Mouse (Mus musculus) gastrocnemius, postnatal 14 days (tissue): ENCODE measurements at regions not wholly inside any gene's neighbourhood (a gene's known extent, or its start where the extent isn't known, plus 50 kb on each side); places are given as distances from the start of the nearest gene placed in this dataset.

Source experiments
- DNase-seq: peaks from one replicate; pipeline ENCODE4 v3.0.0; 2021; ENCODE audit warnings: mixed read lengths
- intact Hi-C: fragments of 180-260 bp; cut with DNase I; formaldehyde crosslinking; loops from one replicate; pipeline ENCODE4 v1.15.1; 2025; ENCODE audit warnings: low total_unique reads

- intact Hi-C loops: no loop called here
- DNase-seq: no peak
These were observed 113.2 kb upstream of the Fggy start for GRCm38 (mm10) chr4:95443854-95444811.

DNA sequence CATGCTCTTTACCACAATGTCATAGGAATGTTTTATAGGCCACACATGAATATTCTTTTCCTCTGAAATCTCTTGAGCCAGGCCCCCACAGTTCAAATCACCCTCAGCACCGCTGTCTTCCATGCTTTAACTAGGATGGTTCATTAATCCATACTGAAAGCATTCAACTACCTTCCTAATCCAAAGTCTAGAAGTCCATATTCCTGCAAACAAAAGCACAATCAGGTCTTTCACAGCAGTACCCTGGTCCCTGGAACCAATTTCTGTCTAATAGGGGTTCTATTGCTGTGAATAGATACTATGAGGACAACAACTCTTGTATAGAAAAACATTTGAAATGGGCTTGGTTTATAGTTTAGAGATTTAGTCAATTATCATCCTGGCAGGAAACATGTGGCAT, 107.0 kb upstream of the Fggy start:
- intact Hi-C loops: no loop called here
- no peak for DNase-seq

DNA sequence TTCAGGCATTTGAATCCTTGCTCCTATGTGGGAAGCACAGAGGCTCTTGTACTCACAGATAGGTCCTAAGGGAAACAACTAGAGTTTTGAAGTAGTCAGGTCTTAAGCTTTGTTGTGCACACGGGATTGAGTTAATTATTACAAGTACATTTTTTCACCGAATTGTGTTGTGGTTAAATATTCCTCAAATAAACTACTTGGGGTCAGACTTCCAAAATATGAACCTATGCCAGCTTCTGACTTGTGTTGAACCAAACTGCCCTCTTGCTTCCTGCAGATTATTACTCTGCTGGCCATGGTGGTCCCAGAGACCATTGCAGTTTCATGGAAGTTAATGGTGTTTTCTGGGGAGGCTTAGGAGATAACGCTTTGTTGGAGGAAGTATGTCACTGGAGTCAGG, 105.5 kb upstream of the Fggy start:
- DNase-seq: no peak
- intact Hi-C loops: no loop called here

DNA sequence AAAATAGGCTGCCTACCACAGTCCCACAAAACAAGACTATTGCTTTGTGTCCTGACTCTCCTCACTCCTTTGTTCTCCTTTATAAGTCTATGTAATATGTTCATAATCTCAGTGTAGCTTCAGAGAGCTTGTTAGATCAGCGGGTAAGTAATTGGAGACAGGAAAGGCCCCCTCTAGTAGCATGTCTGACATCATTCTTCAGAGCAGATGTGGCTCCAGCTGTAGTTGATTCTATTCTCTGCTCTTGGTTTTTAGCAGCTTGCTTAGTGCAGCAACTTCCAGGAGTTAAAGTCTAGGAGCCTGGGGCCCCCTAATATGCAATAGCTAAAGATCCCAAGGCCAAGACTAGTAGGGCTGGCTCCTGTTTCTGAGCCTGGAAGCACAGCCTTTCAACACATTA, 101.0 kb upstream of the Fggy start:
- intact Hi-C loops: no loop called here
- no peak for DNase-seq

GRCm38 (mm10) chr4:95456943-95457342, 100.4 kb upstream of the Fggy start:
- DNase-seq: no peak
- intact Hi-C loops: no loop called here

- DNase-seq: no peak
These were observed 94.8 kb upstream of the Fggy start for GRCm38 (mm10) chr4:95462476-95462875.

DNA sequence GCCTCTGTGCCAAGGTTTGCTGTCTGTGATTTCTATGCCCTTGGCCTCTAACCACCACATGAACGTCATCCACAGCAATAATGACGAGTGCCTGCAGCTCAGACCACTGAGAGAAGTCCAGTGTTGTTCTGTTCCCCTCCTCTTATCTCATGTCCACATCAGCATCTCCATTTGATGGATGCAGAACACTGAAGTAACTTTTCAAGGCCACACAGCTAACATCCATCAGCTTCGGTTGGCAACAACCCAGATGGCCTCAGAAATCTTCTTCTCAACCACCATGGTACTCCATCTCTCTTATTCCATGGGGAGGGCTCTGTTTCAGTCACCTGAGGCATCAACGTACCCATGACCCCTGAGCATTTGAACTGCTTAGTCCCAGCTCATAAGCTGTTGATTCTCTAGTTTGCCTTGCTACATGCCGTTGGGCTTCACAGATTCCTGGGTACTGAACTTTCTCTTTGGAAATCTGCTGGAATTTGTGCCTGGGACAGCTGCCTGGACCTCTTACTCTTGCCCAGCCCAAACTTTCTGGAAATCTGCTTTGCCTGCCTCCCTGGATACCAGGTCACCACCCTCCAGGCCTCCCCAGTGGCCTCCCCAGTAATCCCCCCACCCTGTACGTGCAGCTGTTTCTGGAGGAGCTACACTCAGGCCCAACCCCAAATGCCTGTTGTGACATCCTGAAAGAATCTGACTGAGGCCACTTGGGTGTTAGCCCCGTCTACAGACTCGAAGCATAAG, 94.1 kb upstream of the Fggy start:
- peak; percentile 62 for DNase-seq
- intact Hi-C loops: loop anchor here (5.0 kb wide), 1 partner anchor 1096 kb away; no protein-coding TSS in a partner anchor

More at GRCm38 (mm10) chr4:95462476-95462875, 94.8 kb upstream of the Fggy start:
- intact Hi-C loops: loop anchor here (5.0 kb wide), 1 partner anchor 1095 kb away; no protein-coding TSS in a partner anchor

DNA sequence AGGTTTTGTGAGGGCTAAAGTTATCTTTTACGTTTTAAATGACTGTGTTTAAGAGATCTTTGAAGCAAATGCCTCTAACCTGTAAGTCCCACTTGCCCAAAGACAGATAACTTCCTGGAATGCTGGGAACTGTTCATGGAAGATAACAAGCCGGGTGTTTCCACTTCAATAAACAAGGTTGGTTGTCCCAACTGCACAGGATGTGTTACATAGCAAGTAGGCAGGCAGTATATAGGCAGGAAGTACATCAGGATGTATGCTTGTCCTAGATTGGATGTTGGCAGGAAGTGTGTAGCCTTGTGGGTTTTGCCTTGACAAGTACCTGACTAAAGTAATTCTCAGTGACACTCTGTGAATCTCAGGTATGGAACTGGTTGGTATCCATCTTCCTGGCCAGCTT, 90.7 kb upstream of the Fggy start:
- intact Hi-C loops: no loop called here
- no peak for DNase-seq

DNA sequence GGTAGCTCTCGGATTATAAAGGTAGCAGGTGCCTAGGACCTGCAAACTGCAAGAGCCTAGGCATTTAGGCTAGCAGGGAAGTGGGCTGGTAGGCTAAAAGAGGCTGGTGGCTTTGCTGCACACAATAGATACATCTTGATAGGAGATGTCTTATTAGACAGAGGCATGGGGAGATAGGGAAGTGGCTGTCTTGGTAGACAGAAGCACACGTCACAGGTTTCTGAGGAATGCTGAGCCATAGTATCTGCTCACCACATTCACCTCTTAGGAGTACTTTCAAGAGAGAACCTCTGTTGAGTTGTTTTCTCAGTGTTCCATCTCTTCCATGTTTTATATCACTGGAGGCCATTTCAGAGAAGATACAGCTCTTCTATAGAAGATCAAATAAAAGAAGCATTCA, 89.8 kb upstream of the Fggy start:
- intact Hi-C loops: no loop called here
- no peak for DNase-seq

DNA sequence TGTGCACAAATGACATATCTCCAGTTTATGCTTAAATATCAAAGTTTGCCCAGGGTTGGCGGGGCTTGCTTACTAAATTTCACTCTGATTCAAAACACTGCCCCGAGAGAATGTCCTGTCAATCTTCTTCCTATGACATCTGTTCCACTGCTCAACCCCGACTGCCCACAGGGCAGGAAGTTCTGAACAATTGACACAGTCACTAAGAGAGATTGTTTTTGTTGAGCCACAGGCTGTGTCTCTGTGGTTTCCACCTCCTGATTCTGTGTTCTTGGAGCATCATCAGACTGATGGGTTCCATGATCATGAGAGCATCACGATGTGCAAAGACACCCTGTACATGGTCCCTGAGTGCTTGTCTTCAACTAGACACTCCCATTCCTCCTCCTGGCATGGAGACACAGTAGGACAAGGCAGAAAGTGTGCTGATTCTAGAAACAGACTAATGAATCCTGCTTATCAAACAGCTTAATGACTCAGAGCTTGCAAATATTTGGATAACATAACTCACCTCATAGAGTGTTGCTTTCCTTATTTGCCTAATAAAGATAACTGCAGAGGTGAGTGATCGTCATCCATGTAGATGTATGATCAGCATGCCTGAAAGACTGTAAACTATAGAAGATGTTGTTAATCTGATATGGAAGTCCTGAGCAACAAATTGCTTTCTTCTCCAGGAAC, 82.4 kb upstream of the Fggy start:
- intact Hi-C loops: no loop called here
- DNase-seq: no peak

DNA sequence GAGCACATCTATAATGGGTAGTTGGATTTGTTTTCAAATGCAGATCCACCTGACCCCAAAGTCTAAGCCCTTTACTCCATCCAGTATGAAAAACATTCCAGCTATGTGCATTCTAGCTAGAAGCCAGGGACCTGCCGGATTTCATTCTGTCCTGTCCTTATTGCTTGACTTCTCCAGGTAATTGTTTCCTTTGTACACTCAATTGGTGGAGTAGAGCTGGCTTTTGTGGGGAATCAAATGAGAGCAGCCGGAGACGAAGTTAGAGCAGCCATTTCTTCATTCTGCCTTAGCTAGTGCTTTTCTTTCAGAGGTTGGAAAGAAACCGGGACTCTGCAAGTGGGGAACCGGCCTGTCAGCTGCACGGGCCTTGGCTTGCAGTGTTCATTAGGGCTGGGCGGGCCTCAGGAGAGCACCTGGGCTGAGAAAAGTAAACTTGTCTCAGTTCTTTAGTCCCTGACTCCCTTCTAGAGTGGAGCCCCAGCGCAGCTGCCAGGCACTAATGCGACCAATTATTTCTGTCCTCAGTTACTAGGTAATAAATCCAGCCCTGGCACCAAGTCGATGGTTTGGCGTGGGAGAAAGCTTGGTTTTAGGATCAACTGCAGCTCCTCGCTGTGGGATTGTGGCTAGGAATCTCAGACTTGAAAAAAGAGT, 81.1 kb upstream of the Fggy start:
- intact Hi-C loops: no loop called here
- peak; percentile 52 for DNase-seq

DNA sequence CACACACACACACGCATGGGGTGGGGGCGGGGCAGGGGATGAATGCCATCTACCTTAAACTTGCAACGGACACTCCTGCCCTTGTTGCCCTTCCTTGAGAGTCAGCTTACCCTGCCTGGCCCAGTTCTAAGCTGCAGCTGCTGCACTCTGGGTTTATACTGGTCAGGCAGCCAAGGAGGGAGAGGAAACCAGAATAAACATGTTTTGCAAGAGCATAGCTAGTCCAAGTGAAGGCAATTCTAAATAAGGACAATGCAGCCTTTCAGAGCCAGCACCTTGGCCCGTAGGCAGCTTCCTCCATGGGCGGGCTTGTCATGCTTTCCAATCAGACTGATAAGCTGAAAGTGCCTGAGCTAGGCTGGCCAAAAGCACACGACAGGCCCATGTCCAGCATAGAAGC, 73.7 kb upstream of the Fggy start:
- peak; percentile 73 for DNase-seq
- intact Hi-C loops: no loop called here

GRCm38 (mm10) chr4:95487323-95487722, 70.0 kb upstream of the Fggy start:
- no peak for DNase-seq
- intact Hi-C loops: no loop called here

GRCm38 (mm10) chr4:95487969-95488368, 69.3 kb upstream of the Fggy start:
- intact Hi-C loops: no loop called here
- DNase-seq: no peak

- DNase-seq: no peak
- intact Hi-C loops: no loop called here
These were observed 68.2 kb upstream of the Fggy start for GRCm38 (mm10) chr4:95489059-95489458.

GRCm38 (mm10) chr4:95500265-95500664, 57.0 kb upstream of the Fggy start:
- DNase-seq: peak; percentile 35
- intact Hi-C loops: no loop called here

GRCm38 (mm10) chr4:95501164-95501563, 56.1 kb upstream of the Fggy start:
- DNase-seq: peak; percentile 20
- intact Hi-C loops: no loop called here

DNA sequence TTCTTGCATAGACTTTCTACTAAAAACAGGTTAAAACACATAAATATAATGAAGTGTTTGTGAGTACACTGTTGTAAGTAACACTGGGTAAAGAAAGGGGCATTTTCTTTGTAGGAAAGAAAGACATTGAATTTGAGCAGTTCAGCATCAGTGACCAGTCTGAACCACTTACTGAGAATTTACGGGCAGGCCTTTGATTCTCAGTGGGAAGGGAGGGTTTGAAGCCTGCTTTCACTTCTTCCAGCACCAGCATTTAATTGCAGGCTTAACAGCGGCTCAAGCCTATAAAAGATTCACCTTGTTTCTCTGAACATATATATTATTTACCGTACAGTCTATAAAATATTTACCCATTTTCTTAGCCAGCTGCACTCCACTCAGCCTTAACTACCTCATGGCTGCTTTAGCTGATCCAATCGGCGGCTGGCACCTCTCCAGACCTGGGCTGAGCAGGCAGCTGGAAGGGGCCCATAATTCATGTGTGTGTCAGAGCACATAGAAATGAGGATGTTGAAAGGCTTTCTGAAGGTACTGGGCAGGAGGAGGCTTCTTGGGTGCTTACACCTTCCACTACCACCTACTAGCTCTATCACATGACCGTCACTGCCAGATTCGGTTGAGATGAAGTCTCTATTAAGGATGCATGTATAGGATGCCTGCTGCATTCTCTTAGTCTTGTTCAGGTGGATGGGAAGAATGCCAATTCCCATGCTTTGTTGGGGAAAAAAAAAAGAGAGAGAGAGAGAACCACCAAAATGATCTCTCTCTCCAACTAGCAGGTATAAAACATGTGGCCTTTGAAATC, 50.0 kb upstream of the Fggy start:
- DNase-seq: peak; percentile 11

More for the DNA sequence above, 50.0 kb upstream of the Fggy start:
- intact Hi-C loops: no loop called here
